Mouse (Mus musculus): ENCODE measurements at regions not wholly inside any gene's neighbourhood (a gene's known extent, or its start where the extent isn't known, plus 50 kb on each side); places are given as distances from the start of the nearest gene placed in this dataset.

- no peak for TF ChIP-seq CTCF (IDR thresholded peaks at IDR 0.05; ENCODE audit: low read depth, low read length)
- TF ChIP-seq POLR2A (IDR thresholded peaks at IDR 0.05; ENCODE audit: extremely low read depth, insufficient read depth, low read length) = no peak
These were observed 318.6 kb downstream of the Epm2a start for GRCm38 (mm10) chr10:11661660-11662250.
